Mouse (Mus musculus) c-Kit-positive CD71-negative TER-119-negative erythroid progenitor cells, embryonic 14.5 days (primary cell): ENCODE data around the gene Mtx1.
"Not testable (repeated sequence)": the region's sequence is repeated elsewhere in the genome, so short reads cannot be mapped to it uniquely, and the experiment has no call there.

Experiments
- DNase-seq: peaks from one replicate; pipeline ENCODE4 v3.0.0-alpha.2; 2013; ENCODE audit warnings: low read depth

Gene Mtx1

DNA sequence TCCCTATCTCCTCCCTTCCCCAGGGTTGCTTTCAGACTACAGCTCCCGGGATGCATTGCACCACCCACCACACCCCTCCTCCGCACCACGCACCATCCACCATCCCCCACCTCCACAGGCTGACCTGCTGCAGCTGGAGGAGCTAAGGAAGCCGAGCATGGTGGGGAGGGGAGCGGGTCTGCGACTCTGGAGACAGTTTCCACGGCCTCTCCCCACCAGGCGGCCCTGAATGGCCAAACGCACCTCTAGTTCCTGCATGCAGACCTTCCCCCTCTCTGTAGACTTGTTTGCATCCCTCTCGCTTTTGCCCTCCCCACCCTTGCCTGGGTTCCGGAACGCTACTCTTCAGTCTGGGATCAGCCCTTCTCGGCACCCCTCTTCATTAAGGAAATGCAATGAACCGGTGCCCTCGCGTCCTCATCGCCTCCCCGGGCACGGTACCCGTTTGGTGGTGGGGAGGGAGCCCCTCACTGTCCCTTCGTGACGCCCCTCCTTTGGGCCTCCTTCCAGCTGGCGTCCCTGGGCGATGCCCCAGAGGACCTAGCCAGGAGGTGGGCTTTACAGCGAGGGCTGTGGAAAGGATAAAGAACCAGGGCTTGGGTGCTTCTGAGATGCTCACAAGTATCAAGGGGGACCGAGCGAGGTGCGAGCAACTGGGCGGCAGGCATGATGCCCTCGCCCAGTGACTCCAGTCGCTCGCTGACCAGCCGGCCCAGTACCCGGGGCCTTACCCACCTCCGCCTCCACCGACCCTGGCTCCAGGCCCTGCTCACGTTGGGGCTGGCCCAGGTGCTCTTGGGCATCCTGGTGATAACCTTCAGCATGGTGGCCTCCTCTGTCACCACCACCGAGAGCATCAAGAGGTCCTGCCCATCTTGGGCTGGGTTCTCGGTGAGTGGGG is 43.6 kb downstream of the Mtx1 start, which contains the start of gene Fam189b:
Fam189b (plus strand) TSS at position 86 of the 901 bp plus-strand sequence.
- no peak for DNase-seq

DNA sequence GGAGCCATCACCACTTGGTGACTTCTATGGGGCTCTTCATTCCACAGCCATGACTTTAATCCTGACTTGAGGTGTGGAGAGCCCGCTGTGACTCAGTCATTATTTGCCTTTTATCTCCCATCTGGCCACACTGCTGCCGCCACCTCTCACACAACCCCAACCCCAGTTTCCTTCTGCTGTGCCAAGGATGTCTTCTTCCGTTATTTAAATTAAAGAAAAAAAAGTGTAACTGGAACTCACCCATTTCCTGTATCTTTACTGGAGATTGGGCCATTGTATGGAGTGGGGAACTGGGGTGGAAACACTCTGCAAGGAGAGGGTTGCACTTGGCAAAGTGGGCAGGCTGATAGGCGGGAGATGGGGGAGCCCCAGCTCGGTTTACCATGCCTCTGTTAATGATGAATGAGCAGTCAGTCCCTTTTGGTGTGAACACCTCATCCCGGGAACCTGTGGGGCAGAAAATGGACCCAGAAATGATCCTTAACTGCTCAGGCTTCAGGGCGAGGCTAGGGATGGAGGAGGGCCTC is 44.3 kb downstream of the Mtx1 start:
- DNase-seq: no peak

DNA sequence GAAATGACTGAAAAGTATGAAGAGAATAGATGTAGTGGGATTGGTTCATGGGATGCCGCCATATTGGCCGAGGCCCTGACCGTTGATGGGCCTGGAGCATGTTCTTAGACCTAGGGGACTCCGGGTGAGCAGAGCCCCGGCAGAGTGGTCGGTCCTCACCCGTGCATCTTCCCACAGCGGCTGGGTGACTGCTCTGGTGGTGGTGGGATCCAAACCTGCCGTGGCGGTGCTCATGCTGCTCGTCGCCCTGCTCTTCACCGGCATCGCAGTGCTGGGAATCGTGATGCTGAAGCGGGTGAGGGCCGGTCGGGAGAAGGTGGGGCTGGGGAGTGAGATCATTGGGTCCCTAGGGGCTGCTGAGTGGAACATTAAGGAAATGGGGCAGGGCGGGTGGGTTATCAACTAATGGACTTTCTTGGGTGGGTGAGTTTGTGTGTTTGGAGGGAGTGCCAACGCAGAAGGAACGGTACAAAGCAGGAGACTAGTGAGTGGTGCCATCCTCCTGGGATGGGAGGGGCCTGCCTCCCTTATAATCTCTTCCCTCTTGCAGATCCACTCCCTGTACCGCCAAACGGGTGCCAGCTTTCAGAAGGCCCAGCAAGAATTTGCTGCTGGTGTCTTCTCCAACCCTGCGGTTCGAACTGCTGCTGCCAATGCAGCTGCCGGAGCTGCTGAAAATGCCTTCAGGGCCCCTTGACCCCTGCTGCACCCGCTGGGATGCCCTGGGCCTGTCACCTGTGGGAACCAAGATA is 45.0 kb downstream of the Mtx1 start:
- DNase-seq: no peak

DNA sequence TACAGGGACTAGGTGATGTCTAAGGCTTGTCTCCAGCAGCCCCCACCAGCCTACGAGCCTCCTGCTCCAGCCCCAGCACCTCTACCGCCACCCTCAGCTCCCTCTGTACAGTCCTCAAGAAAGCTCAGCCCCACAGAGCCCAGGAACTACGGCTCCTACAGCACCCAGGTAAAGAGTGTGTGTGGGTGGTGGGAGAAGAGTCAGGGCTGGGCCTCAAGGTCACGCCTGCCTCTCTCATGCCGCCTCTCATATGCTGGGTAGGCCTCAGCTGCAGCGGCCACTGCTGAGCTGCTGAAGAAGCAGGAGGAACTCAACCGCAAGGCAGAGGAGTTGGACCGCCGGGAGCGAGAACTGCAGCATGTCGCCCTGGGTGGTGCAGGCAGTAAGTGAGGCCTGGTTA is 47.8 kb downstream of the Mtx1 start:
- DNase-seq: no peak

DNA sequence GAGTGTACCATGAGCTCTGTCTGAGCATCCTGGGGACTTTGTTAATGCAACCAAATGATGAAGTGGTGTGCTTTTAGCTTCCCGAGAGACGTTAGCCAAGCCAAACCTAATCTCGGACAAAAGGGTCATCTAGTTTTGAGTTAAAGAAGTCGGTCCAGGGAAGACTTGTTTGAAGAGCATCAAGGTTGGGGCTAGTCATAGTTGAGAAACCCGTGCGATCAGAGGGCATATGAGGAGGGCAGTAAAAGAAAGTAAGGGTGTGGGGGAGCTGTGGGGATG is 48.8 kb downstream of the Mtx1 start:
- no peak for DNase-seq

DNA sequence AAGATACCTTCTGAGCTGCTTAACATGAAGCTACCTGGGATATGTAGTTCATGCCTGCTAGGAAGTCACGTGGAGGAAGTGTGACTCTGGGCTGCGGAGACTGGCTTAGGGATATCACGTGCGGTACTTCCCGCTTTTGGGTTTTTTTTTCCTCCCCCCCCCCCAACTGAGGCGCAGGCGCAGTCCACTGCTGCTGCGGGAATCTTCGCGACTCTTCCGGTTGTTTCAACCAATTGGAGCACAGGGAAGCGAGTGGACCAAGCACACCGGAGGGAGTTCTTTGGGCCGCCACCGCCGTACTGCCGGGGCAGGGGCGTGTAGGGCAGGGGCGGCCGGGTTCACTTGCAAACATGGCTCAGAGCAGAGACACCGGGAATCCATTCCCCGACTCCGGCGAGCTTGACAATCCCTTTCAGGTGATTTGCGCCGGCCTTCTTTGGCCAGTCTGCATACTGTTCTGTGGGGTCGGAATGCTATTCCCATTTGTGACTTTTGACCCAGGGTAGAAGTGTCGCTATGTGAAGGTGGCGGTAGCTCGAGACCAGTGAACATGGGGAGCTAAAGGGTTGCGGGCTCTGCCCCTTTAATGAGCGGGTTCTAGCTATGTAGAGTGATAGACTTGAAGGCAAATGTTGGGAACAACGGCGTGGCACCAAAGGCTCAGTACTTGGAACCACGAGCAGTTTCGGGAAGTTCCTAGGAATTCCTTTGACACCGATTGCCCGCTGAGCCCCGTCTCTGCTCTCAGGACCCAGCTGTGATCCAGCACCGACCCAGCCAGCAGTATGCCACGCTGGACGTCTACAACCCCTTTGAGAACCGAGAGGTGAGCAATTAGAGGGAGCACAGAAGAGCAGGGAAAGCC is 49.4 kb downstream of the Mtx1 start, which contains the start of gene Scamp3:
Scamp3 (plus strand) TSS at position 232 of the 865 bp plus-strand sequence.
- peak; percentile 91 for DNase-seq

DNA sequence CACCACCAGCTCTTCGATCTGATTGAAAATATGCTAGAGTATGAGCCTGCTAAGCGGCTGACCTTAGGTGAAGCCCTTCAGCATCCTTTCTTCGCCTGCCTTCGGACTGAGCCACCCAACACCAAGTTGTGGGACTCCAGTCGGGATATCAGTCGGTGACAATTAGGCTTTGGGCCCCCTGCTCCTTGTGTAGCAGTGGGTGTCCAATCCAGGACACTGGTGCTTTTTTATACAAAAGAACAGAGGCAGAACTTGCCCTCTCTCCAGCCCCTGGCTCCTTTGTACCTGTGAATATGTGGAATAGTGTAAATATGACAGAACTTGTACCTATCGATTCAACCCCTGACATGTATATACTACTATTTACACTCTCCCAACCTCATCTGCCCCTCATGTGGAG is 50.5 kb downstream of the Mtx1 start:
- DNase-seq: no peak

DNA sequence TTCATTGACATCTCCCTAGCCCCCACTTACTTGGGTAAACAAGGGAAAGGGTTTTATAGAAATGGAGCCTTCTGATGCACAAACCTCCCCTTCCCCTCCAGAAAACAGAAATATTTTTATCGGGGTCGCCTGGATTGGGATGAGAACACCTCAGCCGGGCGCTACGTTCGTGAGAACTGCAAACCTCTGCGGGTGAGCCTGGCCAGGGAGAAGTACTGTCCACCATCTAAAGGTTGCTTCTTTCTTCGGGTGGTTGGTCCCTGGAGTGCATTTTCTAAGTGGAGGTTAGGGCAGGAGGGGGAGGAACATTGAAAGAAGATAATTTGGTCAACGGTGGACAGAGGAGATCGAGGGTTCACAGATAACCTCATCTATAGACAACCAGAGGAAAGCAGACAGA is 51.3 kb downstream of the Mtx1 start:
- no peak for DNase-seq

DNA sequence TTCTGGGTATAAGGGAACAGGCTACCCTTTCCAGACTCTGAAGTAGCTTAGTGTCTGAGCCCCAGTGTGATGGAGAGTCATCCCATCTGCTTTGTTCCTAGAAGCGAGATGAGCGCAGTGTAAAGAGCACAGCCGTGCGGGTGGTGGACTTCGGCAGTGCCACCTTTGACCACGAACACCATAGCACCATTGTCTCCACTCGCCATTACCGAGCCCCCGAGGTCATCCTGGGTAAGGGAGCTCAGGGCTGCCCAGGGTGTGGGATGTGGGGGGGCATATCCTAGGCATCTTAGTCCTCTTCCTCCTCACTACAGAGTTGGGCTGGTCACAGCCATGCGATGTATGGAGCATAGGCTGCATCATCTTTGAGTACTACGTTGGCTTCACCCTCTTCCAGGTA is 52.0 kb downstream of the Mtx1 start:
- DNase-seq: no peak

DNA sequence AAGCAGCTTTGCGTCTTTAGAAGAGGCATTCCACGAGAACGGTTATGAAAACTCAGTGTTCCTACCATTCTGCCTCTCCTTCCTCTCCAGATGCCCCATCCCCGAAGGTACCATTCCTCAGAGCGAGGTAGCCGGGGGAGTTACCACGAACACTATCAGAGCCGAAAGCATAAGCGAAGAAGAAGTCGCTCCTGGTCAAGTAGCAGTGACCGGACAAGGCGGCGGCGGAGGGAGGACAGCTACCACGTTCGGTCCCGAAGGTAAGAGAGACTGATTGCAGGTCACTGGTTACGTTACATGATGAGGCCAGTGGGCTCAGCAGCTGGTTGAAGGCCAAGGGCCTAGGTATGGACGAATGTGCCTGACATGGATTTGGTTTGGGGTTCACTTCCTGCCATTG is 59.9 kb downstream of the Mtx1 start:
- no peak for DNase-seq

DNA sequence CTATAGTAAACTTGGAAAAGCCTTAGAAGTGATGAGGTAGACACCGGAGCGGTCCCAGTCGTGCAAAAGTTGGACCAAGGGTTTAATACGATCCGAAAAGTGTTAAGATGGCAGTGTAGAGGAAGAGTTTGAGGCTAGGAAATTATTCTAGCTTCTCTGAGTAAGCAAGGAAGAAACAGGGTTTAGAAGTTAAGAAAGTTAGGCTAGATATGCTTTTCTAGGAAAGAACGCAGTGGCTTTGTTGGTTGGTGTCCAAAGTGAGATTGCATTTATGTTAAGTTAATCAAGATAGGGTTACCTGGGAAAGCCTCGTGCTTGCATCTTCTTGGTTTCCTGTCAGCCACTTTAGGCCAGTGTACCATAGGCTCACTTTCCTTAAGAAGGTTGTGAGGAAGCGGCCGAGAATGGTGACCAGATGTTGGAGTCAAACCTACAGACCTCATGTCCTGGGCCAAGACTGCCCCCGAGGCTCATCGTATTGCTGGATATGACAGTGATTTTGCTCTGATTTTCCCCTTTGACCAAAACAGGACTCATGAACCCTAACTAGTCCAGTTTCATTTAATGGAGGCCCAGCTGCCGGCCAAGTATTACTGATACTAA is 61.5 kb downstream of the Mtx1 start:
- DNase-seq: no peak

DNA sequence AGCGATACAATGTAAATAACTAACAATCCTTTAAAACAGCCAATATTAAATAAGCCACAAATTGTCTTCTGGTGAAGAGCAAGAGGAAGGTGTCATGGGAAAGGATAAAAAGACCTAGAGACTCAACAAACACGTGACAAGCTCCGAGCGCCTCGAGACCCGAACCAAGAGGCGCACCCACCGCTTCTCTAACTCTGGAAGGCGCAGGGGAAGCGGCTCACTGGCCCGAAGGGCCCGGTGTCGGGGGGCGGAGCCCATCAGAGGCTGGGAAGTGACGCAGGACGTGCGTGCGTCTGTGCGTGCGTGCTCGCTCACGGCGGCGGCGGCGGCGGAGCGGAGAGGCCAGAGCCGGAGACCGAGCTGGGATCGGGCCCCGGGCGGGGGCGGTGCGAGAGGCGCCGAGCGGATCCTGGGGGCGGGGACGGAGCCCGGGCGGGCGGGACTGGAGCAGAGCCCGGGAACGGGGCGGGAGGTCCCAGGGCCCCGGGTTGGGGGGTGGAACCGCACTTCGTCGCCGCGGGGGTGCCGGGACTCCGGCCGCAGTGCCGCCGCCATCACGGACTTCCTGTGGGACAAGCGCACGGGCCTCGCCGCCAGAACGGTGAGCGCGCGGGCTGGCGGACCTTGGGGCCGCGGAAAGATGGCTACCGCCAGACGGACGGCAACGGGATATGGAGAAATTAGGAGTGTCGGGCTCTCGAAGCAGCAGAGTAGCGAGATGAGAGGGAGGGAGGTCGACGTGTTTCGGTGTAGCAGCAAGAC is 62.2 kb downstream of the Mtx1 start, which contains the start of gene Clk2:
Clk2 (plus strand) TSS at position 290 of the 762 bp plus-strand sequence.
- DNase-seq: peak; percentile 86

DNA sequence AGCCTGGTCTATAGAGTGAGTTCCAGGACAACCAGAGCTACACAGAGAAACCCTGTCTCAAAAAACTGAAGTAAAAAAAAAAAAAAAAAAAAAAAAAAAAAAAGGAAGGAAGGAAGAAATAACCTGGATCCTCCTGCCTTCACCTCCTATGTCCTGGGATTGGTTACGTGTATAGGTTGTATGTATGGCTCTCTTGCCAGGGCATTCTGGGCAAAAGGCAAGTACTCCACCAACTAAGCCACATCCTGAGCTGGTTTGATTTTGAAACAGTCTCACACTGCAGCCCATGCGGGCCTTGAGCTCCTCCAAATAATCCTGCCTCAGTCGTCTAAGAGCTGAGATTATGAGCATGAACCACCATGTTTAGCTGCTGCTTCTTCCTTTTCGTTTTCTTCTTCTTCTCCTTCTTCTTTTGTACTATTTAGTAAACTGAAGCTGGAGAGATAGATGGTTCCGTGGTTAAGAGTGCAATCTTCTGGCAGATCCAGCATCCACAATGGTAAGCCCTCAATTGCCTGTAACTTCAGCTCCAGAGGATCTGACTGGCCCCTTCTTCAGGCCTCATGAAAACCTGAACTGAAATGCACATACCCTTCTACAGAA is 63.1 kb downstream of the Mtx1 start:
- DNase-seq: no peak

DNA sequence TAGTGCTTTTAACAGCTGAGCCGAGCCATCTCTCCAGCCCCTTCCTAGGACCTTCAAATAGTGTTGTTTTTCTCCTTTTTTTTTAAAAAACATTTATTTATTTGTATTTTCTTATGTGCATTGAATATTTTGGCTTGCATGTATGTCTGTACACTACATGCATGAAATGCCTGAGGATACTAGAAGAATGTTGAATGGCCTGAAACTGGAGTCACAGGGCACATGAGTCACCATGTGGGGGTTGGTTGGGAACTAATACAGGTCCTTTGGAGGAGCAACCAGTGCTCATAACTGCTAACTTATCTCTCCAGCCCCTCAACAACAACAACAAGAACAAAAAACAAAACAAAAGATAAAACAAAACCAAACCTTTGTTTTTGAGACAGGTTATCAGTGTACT is 63.8 kb downstream of the Mtx1 start:
- no peak for DNase-seq

DNA sequence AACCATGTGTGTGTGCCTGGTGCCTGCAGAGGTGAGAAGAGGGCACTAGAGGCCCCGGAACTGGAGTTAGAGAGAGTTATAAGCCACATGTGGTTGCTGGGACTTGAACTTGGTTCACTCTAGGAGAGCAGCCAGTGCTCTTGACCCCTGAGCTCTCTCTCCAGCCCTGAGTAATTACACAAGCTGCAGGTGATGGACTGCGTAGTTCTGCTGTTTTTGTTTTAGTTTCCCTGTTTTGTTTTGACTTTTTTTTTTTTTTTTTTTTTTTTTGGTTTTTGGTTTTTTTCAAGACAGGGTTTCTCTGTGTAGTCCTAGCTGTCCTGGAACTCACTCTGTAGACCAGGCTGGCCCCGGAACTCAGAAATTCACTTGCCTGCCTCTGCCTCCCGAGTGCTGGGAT is 65.1 kb downstream of the Mtx1 start:
- no peak for DNase-seq

DNA sequence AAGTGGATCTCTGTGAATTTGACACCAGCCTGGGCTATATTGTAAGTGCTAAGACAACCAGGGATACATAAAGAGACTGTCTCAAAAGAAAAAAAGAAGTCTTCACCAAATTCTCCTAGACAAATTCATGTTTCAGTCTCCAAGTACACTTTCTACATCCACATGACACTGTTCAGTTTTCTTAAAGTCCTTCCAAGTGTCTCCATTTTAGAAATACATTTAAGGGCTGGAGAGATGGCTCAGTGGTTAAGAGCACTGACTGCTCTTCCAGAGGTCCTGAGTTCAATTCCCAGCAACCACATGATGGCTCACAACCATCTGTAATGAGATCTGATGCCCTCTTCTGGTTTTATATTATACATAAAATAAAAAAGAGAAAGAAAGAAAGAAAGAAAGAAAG is 65.7 kb downstream of the Mtx1 start:
- not testable (repeated sequence) for DNase-seq

DNA sequence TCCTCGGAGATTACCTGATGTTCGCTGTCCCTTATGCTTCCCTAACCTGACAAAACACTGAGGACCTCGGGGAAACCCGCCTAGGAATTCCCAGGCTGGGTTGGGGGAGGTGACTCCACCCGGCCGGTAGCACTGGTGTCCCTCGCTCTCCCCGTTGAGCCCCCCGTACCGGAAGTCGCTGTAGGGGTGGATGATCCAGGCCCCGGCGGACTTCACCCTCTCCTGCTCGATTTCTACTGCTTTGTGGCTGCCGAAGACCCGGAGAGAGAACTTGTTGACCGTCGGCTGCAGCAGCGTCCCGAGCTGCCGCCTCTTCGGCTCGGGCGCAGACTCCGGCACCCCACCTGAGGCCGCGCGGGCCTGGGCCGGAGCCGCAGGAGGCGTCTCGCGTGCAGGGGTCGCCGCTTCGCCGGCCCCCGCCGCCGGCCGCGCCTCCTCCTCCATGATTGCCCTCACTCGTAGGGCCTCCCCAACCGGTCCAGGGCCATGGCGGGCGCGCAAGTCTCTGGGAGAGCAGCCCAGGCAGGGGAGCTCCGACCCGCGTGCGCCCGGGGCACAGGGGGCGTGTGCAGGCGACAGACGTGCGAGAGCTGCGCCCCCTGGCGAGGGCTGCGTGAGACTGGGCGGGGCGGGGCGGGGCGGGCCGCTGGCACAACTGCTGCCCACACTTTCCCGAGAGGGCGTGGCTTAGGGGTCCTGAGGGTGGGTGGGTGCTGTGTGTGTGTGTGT is 67.1 kb downstream of the Mtx1 start, which contains the start of gene Hcn3:
Hcn3 (minus strand) TSS at position 581 of the 729 bp plus-strand sequence.
- DNase-seq: peak; percentile 82

DNA sequence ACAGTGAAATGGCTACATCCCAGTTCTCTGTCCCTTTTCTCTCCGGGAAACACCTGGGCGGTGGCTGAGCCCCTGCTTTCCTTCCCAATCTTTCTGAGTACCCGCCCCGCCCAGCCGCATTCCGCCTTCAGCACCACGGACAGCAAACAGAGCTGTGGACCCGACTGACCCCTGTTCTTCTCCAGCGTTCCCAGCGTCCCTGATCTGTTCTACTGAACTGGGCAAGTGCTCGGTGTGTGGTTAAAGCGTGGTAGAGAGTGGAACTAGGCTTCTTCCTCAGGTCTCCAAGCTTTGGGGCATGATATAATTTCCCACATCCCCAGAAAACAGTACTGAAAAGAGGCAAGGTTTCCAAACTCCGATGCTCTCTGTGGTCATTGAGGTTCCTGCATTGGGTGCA is 67.7 kb downstream of the Mtx1 start:
- DNase-seq: no peak
